Mouse (Mus musculus) spleen, adult 12 weeks (tissue): Measurements from ENCODE around the gene Sv2b.

ENCODE experiments used
- DNase-seq: peaks from one replicate; pipeline ENCODE4 v3.0.0; 2022; ENCODE audit warnings: low spot score

Gene Sv2b

DNA sequence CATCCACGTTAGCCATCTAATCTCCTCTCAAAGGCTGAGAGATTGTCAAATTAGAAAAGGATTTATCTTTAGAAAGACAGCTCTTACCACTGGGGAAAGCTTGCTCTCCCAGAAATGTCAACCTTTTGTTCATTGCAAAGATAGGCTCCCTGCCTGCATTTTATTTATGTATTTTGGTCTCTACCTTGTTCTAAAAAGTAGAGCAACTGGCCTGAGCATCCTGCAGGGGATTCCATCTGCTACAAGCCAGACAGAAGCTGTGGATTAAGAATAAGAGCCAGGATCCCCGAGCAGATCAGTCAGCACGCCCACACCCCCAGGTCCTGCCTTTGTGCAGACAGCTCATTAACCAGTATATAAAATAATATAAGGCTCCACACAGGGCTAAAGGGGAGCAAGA, 16.8 kb downstream of the Sv2b start:
- DNase-seq: no peak

DNA sequence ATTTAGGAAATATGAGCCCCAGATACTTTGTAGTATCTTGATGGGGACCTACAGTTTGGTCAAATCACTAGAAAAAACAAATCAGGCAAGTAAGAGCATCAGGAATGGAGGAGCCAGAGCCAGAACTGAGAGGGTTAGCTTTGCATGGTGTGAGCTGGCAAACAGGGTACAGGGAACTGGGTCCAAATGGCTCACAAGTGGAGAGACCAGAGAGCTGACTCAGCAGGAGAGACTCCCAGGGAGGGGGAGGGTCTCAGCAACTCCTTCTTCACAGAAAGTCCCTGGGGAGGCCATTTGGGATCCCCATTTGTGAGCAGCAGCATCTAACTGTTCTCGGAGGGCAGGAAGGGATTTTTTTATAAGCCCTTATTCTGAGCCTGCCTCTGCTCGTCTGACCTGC, 18.5 kb downstream of the Sv2b start:
- no peak for DNase-seq

DNA sequence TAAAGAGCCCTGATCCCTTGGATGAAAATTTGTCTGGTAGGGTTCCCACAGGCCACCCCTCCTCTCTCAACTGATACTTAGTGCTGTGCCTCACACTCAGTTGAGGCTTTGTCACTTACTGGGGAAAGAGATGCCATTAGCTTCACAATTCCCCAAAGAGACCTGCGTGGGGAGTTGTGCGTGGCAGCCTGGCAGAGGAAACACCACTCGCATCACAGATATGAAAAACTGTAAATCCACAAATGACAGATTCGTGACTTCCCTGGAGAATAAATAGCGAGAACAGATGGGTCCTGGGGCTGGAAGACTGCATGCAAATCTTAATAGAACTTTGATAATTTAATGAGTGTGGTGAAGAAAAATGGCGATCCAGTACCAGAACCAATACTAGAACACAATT, 21.8 kb downstream of the Sv2b start:
- DNase-seq: no peak

DNA sequence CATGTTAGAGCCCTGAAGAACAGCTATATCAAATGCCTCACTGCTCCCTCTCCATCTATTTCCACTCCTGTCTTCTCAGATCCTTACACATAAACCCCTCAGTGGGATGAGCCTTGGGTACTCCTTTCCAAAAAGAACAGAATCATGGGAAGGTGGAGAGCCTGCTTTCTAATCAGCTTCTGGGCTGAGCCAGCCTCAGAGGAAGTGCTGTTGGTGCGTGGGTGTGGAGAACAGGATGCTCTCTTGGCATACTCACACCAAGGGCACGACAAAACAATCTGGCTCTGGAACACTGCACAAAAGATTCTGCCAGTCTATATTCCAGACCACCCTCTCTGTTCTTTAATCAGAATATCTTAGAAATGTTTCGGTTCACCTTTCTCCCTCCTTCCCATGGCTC, 26.1 kb downstream of the Sv2b start:
- DNase-seq: no peak

DNA sequence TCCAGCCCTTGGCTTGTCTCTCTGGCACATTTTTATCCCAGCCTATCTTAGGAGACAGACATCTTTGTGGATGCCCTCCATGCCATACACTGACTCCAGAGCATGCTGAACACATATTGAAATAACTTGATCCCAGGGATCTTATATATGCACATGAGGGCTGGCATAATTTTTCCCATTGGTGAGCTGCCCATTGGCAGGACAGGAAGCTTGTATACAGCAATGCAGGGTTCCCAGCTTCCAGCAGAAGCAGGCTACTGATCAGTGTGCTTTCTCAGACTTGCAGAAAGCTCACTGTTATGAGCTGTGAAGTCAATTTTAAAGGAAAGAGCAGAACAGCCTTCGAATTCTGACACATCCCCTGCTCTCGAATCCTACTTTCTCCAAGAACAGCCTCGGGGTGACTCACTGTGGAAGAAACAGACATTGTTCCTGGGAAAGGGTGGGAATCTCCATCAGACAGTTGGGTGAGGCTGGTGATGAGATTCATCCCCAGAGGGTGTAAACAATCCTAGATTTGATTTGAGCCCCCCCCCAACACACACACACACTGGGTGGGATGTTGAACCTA, 26.9 kb downstream of the Sv2b start:
- no peak for DNase-seq

DNA sequence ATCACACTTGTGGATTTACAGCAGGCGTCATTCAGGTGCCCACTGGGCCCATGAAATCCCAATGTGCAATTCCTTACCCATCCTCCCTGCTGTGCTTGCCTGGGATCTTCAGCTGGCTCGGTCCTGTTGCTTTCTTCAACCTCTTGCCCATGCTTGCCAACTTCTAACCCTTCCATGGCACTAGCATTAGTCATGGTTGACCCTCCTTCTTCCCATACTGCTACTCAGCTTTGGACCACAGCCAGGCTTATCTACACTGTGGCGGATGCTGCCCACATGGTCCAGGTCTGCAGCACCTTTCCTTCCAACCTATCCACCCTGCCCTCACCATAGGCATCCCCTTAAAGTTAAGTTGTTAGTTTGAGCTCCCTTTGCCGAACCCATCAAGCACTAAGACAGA, 28.0 kb downstream of the Sv2b start:
- DNase-seq: no peak

DNA sequence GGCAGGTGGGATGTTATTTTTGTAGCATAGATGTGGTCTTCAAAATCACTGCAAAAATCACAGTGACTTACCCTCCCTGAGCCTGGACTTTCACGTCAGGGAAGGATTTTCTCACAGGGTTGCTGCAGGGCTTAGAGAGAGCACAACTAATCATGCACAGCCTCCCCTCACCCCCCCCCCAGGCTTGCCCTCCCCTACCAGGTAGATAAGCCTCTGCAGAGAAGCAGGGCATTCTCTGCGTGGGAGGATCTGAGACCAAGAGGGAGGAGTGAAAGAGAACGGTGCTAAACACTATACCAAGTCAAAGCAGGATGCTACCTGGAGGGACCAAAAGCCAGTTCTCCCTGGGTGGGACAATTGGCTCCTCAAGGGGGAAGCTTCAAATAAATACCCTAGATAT, 31.2 kb downstream of the Sv2b start:
- DNase-seq: no peak

DNA sequence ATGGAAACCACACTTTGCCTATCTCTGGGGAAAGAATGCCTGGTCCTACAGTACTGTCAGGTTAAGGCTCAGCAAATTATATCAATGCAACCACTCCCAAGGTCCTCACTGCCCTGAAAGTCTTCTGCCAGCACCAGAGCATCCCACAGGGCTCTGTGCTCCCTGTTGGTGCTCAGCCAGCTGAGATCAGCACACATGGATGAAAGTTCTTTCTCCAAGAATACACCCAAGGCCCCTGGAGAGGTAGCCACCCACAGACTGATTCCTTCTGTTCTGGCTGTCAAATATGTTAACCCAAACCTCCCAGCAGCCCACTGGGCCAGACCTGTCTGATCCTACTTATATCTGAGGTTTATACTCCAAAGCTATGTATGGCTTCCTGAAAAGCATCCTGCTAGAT, 32.3 kb downstream of the Sv2b start:
- no peak for DNase-seq

DNA sequence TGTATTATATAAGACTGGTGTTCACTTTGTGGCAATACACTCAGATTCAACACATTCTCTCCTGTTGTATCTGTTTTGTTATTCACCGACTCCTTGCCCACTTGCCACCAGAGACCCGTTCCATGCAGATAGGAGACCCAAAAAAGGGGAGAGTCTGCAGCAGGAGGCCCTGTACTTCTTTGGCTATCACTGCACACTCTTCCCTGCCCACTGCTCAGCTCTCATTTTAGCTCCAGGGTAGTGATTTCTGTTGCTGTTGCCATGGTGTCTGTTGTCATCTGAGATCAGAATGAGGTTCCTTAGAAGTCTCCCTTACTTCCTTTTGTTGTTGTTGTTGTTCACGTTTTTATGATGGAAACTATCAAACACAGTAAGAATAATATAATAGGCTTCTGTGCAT, 34.5 kb downstream of the Sv2b start:
- no peak for DNase-seq

DNA sequence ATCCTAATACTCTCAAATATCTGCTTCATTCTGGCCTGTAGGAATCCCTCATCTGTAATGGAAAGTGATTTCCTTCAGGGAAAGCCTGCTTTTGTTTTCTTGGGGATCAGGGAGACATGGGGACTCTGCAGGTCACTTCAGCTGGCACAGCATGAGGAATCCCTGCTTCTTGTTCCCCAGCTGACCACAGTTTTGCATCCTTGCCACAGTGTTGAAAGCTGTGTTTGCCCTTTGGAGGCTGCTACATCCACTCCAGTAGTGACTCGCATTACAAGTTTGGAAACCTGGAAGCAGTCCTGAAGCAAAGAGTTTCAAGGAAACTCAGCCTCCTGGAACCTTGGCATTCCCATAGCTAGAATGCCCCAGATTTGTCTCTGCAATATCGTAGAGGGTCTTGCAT, 35.4 kb downstream of the Sv2b start:
- no peak for DNase-seq

DNA sequence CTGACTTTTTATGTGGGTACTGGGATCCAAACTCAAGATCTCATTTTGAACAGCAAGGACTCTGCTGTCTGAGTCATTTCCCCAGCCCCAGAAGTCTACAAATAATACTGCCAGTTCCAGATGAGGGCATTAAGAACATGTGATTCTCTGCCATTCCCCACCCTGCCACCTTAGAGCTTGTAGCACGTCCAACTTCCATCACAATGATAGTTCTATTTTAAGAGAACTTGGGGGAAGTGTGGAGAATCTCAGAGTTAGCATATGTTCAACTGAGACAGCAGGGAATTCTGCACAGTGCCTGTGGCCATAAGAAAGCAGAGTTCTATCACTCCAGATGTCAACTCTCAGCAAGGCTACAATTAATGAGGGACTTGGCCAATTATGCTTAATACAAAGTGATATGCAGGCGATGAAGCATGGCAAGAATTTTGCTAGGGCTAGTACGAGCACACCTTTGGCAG, 37.1 kb downstream of the Sv2b start:
- no peak for DNase-seq

DNA sequence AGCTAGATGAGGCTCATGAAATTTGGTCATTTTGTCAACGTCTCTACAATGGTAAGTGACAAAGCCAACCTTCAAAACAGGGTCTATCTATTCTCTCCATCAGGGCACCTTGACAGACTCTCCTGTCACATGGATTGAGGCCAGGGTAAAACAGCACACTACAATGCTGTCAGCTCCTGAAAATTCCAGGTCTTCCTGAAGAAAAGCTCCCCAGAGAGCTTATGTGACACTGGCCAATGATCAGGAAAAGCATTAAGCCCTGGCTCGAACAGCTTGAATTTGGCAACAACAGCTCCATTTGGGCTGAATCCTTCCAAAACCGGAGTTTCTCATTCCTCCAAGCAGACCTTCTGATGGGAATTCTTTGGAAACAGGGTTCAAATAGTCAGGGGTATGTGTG, 37.8 kb downstream of the Sv2b start:
- DNase-seq: no peak

DNA sequence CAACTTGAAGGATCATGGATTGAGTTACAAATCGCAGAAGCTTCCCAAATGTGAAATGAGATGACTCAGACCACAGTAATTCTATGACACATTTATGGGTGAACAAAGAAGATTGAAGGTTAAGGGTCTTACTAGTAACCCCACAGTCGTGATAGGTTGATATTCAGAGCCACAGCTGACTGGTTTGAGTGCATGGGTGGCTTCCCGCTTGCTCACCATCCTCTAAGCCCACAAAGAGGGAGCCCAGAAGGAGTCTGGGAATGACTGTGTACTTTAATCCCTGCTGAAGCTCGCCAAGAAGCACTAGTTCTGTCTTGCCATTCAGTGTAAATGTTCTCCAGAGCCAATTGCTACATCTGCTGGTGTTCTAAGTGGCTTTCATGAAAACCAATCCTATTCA, 41.8 kb downstream of the Sv2b start:
- DNase-seq: no peak

DNA sequence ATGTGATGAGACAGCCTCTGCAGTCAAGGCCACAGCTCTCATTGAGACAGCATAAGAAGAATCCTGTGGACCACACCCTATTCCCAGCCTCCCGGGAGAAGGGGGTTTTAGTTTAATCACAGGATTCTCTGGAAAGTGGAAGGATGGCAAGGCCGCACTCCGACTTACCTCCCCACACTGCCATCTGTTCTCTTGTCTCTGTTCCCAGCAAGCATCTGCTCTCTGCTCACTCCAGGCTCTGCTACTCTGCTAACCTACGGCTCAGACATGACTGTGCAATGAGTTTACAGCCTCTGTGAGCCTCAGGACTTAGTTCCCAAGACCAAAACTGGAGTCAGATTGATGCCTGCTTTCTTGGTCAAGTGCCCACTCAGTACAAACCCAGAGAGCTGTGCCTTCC, 43.8 kb downstream of the Sv2b start:
- no peak for DNase-seq

DNA sequence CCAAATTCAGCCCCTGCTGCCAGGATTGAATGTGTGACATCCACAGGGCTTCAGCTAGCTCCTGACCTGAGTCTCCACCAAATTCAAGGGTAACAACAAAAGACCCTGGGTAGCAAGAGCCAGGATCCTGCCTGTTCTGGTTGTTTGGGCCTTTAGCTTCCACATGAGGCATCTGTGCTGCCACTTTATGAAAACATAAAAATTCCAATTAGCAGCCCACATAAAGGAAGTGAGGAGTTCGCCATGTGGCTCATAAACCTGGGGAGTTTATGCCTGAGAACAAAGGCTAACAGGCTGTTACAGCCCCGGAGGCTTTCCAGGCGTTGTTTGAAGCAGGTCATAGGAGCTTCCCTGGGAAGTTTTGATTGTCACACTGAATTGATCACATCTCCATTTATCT, 49.1 kb downstream of the Sv2b start:
- no peak for DNase-seq

DNA sequence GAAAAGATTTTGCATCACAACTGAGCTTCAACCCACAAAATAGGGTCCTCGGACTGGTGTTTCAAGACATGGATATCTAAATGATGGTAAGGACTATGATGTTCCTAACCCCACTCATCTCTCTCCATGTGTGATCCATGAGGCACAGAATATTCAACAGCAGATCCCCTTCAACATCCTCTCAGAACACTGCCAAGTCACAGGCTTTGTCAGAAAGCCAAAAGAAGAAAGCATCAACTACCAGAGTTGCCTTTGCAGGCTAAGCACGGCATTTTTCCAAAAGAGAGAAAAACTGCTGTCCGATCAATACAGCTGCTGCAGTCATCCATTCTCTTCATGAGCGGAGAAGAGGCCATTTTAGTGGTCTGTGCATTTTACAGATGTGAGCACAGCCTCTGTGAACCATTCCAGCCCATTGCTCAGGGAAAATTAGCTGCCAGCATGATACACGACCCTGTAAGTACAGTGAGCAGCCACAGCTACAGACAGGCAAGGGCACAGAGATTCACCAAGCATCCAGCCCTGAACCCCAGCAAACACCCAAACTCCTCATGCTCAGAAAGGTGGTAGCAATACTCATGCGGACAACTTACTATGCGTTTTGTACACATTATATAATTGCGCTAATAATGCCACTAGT, 55.3 kb downstream of the Sv2b start:
- no peak for DNase-seq

DNA sequence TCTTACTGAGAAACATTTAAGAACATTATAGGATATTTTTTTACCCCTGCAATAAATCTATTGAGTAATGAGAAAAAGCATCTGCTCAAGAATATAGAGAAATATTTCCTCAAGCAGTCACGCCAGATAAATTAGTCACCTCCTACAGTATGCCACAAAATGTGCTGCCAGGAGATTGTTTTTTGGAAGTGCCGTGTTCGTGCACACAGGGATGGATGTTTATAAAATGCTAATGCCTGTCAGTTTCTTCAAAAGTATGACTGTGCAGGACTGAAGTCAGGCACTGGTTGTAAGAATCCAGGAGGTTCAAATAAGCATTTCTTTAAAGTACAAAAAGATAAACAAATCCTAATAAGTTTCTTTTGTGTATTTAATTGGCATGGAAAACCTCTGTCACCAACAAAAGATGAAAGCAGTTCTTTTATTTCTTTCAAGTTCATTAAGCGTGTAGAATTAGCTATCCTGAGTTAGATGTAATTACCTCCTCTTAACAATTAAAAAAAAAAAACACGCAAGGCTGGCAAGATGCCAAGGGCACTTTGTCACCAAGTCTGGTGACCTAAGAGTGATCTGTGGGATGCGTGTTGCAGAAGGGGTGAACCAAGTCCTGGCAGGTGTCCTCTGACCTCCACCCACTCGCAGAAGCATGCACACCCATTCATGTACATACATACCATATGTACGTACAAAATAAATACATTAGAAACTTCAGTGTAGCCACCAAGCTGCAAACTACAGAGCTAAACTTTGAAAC, 68.1 kb downstream of the Sv2b start:
- no peak for DNase-seq

DNA sequence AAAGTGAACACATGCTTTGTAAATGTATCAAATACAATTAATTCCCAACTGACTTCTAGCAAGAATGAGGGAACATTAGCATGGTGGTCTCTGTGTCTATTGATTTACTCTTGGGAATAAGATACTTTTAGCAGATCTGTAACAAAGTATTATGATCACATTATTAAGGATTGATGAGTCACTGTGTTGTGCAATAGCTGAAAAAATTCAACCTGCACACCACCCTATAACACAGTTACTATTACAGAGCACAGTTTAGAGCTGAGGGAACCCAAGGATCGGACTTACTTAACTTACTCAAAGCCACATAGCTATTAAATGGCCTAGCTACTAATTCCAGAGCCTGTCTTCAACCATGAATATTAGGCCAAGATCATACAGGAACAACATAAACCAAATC, 72.7 kb downstream of the Sv2b start:
- DNase-seq: no peak

DNA sequence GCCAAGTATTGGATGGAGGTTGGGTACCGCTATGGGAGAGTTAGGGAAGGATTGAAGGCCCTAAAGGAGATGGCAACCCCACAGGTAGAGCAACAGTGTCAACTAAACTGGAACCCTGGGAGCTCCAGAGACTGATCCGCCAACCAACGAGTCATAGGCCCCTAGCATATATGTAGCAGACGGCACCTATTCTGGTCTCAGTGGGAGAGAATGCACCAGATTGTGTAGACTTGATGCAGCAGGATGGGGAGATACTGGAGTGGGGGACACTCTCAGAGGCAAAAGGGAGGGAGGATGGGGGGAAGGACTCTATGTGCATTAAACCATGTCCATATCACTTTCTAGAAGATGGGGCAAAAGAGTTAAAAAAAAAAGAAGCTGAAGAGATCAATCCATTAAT, 84.9 kb downstream of the Sv2b start:
- no peak for DNase-seq

DNA sequence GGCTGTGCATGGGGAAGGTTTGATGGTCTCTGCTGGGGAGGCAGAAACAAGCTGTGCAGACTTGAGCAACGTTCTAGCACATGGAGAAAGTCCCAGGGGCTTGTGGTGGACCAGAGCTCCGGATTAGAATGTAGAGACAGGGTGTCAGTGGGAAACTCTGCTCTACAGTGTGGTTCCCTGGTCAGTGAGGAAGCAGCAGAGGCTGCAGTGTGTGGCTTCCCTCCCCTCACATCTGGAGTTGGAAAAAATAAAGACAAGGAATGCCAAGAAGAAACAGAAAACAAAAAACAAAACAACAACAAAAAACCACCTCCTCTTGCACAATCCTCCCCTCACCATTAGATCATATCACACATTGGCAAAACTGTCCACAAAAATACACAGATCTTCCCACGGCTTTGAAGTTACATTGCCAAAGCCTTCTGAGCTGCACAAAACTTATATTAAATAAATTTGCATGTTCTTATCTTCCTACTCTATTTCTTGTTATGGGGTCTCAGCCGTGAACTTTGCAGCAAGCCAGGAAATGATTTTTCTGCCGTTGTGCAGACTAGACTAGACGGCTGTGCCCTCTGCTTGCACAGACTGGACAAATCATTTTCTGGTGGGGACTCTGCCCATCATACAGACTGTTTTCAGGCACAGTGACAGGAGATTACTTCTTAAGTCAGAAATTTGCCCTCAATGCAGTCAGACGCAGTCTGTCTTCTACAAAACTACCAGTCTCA, 86.2 kb downstream of the Sv2b start:
- DNase-seq: no peak

DNA sequence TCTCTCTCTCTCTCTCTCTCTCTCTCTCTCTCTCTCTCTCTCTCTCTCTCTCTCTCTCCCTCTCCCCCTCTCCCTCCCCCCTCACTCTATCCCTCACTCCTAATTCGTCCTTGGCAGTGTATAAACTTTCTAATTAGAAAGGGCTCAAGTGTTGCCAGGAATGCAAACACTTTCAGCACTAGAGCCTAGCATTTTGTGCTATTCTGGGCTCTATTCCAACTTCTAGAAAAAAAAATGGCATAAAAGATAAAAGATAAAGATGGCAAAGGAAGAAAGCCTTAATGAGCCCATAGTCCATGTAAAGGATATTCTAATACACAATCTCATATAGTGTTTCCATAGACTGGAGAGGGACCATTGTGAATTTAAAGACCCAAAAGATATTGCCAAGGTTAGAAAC, 88.3 kb downstream of the Sv2b start:
- no peak for DNase-seq

DNA sequence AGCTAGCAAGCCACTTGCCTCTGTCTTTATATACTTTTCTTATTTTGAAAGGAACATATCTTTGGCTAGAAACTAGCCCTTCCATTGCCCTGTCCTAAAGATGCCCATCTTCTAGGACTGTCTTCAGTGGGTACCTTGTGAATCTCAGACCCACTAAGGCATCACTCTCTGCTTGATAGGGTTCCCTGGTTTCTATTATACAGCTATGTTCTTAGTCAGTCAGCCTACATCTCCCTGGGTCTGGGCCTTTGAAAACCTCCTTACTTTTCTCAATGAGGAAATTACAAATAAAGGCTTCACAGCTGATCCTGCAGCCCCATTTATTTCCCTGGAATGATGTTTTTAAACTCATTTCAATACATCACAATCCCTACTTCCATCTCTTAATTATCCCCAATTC, 88.8 kb downstream of the Sv2b start:
- no peak for DNase-seq

DNA sequence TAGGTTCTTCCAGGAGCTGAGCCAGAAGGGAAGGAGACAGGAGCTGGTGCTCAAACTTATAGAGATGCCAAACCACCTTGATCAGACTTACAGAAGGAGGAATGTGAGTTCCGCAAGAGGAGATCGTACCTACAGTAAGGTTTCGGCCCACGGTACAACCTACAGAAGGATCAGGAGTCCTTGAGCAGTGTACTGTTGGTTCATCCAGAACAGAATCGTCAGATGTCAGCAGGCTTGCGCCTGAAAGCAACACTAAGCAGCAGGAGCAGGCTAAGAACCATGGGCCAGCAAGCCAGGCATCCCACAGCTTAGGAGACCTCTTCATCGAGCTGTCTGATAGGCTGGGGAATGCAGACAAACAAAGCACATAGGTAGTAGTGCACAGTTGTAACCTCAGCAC, 92.9 kb downstream of the Sv2b start:
- DNase-seq: no peak
